Mouse (Mus musculus): ENCODE results near the gene Bmp2. TPM values are rescaled to one million over a fixed set of nuclear protein-coding genes. Genes with fewer than 3 reads are reported as not detected.

Gene Bmp2
- polyA plus RNA-seq, 1 experiment from 2014 or later = 16.5 TPM

DNA sequence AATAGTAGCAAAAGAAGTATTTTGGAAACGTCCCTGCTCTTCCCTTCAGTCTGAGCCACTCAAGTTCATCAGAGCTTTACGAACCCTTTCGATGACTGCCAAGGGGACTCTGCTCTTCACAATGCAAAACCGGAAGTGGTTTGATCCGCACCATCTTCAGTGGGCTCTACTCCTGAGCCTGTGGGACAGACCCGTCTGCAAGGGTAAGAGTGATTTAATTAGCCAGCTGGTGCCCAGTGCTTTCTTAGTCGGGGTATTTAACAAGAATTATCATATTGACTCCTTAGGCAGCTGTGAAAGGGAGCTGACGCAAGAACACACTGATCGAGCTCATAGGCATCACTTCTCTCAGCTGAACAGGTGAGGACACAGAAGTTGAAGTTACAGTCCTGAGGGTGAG, 16.5 kb upstream of the Bmp2 start:
- Histone ChIP-seq H3K36me3 (no peaks in the 10 kb centered on the region), H3K9ac (no peak overlapping the region), H3K9me3 (no peaks in the 10 kb centered on the region), H3K4me1 (replicated peaks) (no peaks in the 10 kb centered on the region), H3K4me3 (replicated peaks) (no peak overlapping the region), H3K27ac (no peak overlapping the region), H3K4me2 (replicated peaks) (no peak overlapping the region), H3K27me3 (replicated peaks) (no peaks in the 10 kb centered on the region)
- WGBS = 82% methylated on average over 9 of the region's 9 CpGs
- no peak for ATAC-seq

- Histone ChIP-seq H3K4me2 (replicated peaks) (no peak overlapping the region), H3K4me1 (replicated peaks) (no peaks in the 10 kb centered on the region), H3K4me3 (replicated peaks) (no peak overlapping the region), H3K9me3 (no peaks in the 10 kb centered on the region), H3K9ac (no peak overlapping the region), H3K36me3 (no peaks in the 10 kb centered on the region), H3K27me3 (replicated peaks) (no peaks in the 10 kb centered on the region), H3K27ac (no peak overlapping the region)
- whole genome bisulfite sequencing = 82% methylated on average over 7 of the region's 7 CpGs
- no peak for ATAC-seq
Measured at GRCm38 (mm10) chr2:133536812-133537211, 15.1 kb upstream of the Bmp2 start.

GRCm38 (mm10) chr2:133540702-133541101, 11.3 kb upstream of the Bmp2 start:
- Histone ChIP-seq H3K27ac (no peak overlapping the region), H3K4me3 (replicated peaks) (no peak overlapping the region), H3K9ac (no peak overlapping the region), H3K4me1 (replicated peaks) (no peaks in the 10 kb centered on the region), H3K36me3 (no peaks in the 10 kb centered on the region), H3K9me3 (no peaks in the 10 kb centered on the region), H3K27me3 (replicated peaks) (no peaks in the 10 kb centered on the region), H3K4me2 (replicated peaks) (no peak overlapping the region)
- no peak for ATAC-seq
- WGBS = 81% methylated on average over 1 of the region's 1 CpGs

GRCm38 (mm10) chr2:133550238-133550682, 1.7 kb upstream of the Bmp2 start:
- H3K36me3 ChIP-seq = no peaks in the 10 kb centered on the region

GRCm38 (mm10) chr2:133552842-133553465, 995 bp downstream of the Bmp2 start:
- H3K9ac ChIP-seq = peak overlapping the region; percentile 74
- WGBS = under 1% methylated on average over 48 of the region's 48 CpGs
- H3K9me3 ChIP-seq = no peaks in the 10 kb centered on the region
- peaks cover 5% of the 10 kb centered on the region; the same call in 1 of the 2 replicates for H3K27me3 ChIP-seq (replicated peaks)
- peaks cover 11% of the 10 kb centered on the region; the same call in 1 of the 2 replicates for H3K4me1 ChIP-seq (replicated peaks)
- H3K4me2 ChIP-seq (replicated peaks) = peak overlapping the region; percentile 97
- H3K4me3 ChIP-seq (replicated peaks) = peak overlapping the region; percentile 71
- peak overlapping the region; percentile 56 for H3K27ac ChIP-seq
- no peaks in the 10 kb centered on the region for H3K36me3 ChIP-seq
- peak; percentile 30 for ATAC-seq

More at GRCm38 (mm10) chr2:133550238-133550682, 1.7 kb upstream of the Bmp2 start:
- no peaks in the 10 kb centered on the region for H3K9me3 ChIP-seq
- H3K27ac ChIP-seq = no peak overlapping the region
- ATAC-seq = no peak
- peaks cover 5% of the 10 kb centered on the region; the same call in 1 of the 2 replicates for H3K27me3 ChIP-seq (replicated peaks)
- peaks cover 11% of the 10 kb centered on the region; the same call in 1 of the 2 replicates for H3K4me1 ChIP-seq (replicated peaks)
- H3K9ac ChIP-seq = no peak overlapping the region
- H3K4me2 ChIP-seq (replicated peaks) = no peak overlapping the region
- H3K4me3 ChIP-seq (replicated peaks) = no peak overlapping the region
- 28% methylated on average over 4 of the region's 4 CpGs for WGBS

- Histone ChIP-seq H3K9ac (peak overlapping the region; percentile 74), H3K27me3 (replicated peaks) (peaks cover 5% of the 10 kb centered on the region; the same call in 1 of the 2 replicates), H3K4me1 (replicated peaks) (peaks cover 11% of the 10 kb centered on the region; the same call in 1 of the 2 replicates), H3K4me3 (replicated peaks) (peak overlapping the region; percentile 71), H3K27ac (peak overlapping the region; percentile 56; the same call in 1 of the 2 replicates), H3K36me3 (no peaks in the 10 kb centered on the region), H3K4me2 (replicated peaks) (peak overlapping the region; percentile 97), H3K9me3 (no peaks in the 10 kb centered on the region)
- WGBS = 39% methylated on average over 9 of the region's 9 CpGs
- no peak for ATAC-seq
Measured at GRCm38 (mm10) chr2:133553911-133554285, 1.9 kb downstream of the Bmp2 start.

GRCm38 (mm10) chr2:133554286-133555021, 2.5 kb downstream of the Bmp2 start:
- H3K27me3 ChIP-seq (replicated peaks) = peaks cover 5% of the 10 kb centered on the region; the same call in 1 of the 2 replicates
- peak overlapping the region; percentile 97 for H3K4me2 ChIP-seq (replicated peaks)
- H3K27ac ChIP-seq = peak overlapping the region; percentile 56
- ATAC-seq = peak; percentile 85
- WGBS = under 1% methylated on average over 55 of the region's 55 CpGs
- peaks cover 11% of the 10 kb centered on the region; the same call in 1 of the 2 replicates for H3K4me1 ChIP-seq (replicated peaks)
- H3K4me3 ChIP-seq (replicated peaks) = peak overlapping the region; percentile 71
- H3K9me3 ChIP-seq = no peaks in the 10 kb centered on the region
- peak overlapping the region; percentile 60 for H3K9ac ChIP-seq
- no peaks in the 10 kb centered on the region for H3K36me3 ChIP-seq

- Histone ChIP-seq H3K4me2 (replicated peaks) (no peak overlapping the region), H3K36me3 (peaks cover 6% of the 10 kb centered on the region; the same call in 1 of the 2 replicates), H3K27me3 (replicated peaks) (no peaks in the 10 kb centered on the region), H3K9me3 (no peaks in the 10 kb centered on the region), H3K9ac (no peak overlapping the region), H3K27ac (no peak overlapping the region), H3K4me1 (replicated peaks) (no peaks in the 10 kb centered on the region), H3K4me3 (replicated peaks) (no peak overlapping the region)
- WGBS = 63% methylated on average over 10 of the region's 10 CpGs
- ATAC-seq = peak; percentile 78
Measured at GRCm38 (mm10) chr2:133564248-133564886, 12.4 kb downstream of the Bmp2 start.

DNA sequence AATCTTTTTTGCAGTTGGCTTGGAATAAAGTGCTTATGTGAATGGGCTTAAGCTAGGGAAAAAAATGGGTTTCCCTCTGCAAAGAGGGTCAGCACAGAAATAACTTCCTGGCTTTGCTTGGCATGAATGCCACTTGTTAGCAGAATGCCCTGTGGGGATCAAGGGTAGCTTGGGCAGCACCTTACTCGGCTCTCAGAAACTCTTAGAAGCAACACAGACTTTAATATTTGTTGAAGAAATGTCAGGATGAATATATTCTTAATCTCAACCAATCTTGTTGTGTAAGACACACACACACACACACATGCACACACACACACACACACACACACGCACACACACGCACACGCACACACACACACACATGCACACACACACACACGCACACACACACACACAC, 13.5 kb downstream of the Bmp2 start:
- Histone ChIP-seq H3K36me3 (peaks cover 6% of the 10 kb centered on the region; the same call in 1 of the 2 replicates), H3K27me3 (replicated peaks) (no peaks in the 10 kb centered on the region), H3K27ac (no peak overlapping the region), H3K4me1 (replicated peaks) (no peaks in the 10 kb centered on the region), H3K4me2 (replicated peaks) (no peak overlapping the region), H3K9me3 (no peaks in the 10 kb centered on the region), H3K4me3 (replicated peaks) (no peak overlapping the region), H3K9ac (no peak overlapping the region)
- WGBS = 92% methylated on average over 5 of the region's 5 CpGs
- ATAC-seq = no peak

GRCm38 (mm10) chr2:133565995-133566710, 14.2 kb downstream of the Bmp2 start:
- H3K27me3 ChIP-seq (replicated peaks) = no peaks in the 10 kb centered on the region
- no peak overlapping the region for H3K27ac ChIP-seq
- H3K9ac ChIP-seq = no peak overlapping the region
- H3K4me1 ChIP-seq (replicated peaks) = no peaks in the 10 kb centered on the region
- no peaks in the 10 kb centered on the region for H3K9me3 ChIP-seq
- 42% methylated on average over 14 of the region's 14 CpGs for WGBS
- H3K36me3 ChIP-seq = peaks cover 3% of the 10 kb centered on the region; the same call in 1 of the 2 replicates
- H3K4me3 ChIP-seq (replicated peaks) = no peak overlapping the region
- H3K4me2 ChIP-seq (replicated peaks) = no peak overlapping the region
- no peak for ATAC-seq

DNA sequence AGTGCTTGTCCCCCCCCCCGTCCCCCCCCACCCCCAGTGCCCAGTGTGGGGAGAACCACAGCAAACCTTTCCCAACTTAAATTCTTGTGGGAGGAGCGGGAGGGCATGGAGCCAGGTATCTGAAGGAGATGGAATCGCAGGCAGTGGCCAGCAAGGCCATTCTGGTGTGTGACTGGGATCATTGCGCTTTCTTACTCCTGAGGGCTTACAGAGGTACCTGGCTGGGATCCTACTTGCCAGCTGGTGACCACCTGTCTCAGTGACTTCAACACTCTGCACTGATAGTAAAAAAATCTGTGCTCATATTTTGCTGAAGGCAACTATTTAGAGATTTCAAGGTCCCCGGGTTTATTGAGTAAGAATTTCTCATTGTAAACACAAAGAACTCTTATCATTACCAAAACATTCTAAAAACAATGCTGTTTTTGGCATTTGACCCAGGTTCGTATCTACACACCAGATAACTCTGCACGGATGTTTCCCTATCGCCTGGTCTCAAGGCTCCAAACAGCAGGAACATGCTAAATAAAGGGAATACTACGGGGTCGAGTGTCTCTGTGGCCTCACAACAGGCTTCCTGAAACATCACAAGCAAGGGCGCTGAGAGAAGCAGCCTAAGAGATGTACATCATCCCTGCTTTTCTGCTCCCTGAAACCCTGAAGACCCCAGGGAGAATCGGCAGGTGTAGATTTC, 39.8 kb downstream of the Bmp2 start:
- Histone ChIP-seq H3K27me3 (replicated peaks) (no peaks in the 10 kb centered on the region), H3K4me1 (replicated peaks) (no peaks in the 10 kb centered on the region)

More for the DNA sequence above, 39.8 kb downstream of the Bmp2 start:
- H3K4me2 ChIP-seq (replicated peaks) = no peak overlapping the region
- no peak overlapping the region for H3K9ac ChIP-seq
- H3K4me3 ChIP-seq (replicated peaks) = no peak overlapping the region
- H3K27ac ChIP-seq = no peak overlapping the region
- no peak for ATAC-seq
- WGBS = 49% methylated on average over 12 of the region's 12 CpGs
- H3K36me3 ChIP-seq = no peaks in the 10 kb centered on the region
- no peaks in the 10 kb centered on the region for H3K9me3 ChIP-seq

Measured in intestine, embryonic 15.5 days (tissue).